Mouse (Mus musculus): Measurements from ENCODE around the gene Laptm5.

DNA sequence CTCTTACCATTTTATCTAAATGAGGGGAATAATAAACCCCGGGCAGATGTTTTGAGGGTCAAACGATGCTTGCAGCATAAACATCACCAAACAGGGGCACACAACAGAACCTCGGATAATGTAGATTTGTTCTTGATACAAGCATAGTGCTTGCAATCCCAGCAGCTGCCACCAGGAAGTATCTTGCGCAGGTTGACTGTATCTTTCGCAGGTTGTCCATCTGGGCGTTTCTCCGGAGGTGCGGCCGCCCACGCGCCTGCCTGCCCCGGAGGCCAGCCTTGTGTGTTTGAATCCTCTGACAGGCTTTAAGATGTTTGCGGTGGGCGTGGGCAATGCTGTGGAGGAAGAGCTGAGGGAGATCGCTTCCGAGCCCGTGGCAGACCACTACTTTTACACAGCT is 39.6 kb downstream of the Laptm5 start:
- TF ChIP-seq POLR2A (IDR thresholded peaks at IDR 0.05; ENCODE audit: insufficient read depth, low read depth, low read length), result no peak
- TF ChIP-seq CTCF (IDR thresholded peaks at IDR 0.05; ENCODE audit: insufficient read depth, low read depth, low read length), result peak; percentile 39; the same call in 1 of the 2 replicates

All from olfactory bulb, adult 2 months (tissue).